Mouse (Mus musculus) ES-E14 (cell line): ENCODE data around the gene Lrch3. TPM values are rescaled to one million over a fixed set of nuclear protein-coding genes. Genes with fewer than 3 reads are reported as not detected.
A peak's percentile ranks its signal among the peaks of the same experiment; 100 is the strongest.

Source experiments
- DNase-seq: peaks from one replicate; pipeline ENCODE4 v3.0.0-alpha.2; 2013; ENCODE audit warnings: low read depth, low spot score
- H3K27ac ChIP-seq: 2 replicates; pipeline ENCODE4 v1.5.1; 2012; ENCODE audit warnings: low read depth, mild to moderate bottlenecking, low read length, moderate library complexity, mixed read lengths; ENCODE audit not compliant: poor library complexity, insufficient read depth, severe bottlenecking
- H3K36me3 ChIP-seq: 2 replicates; pipeline ENCODE4 v1.6.1; 2012; ENCODE audit warnings: mild to moderate bottlenecking, low read length, moderate library complexity, mixed read lengths; ENCODE audit not compliant: control insufficient read depth, poor library complexity, insufficient read depth, severe bottlenecking
- H3K4me1 ChIP-seq, 2 experiments: fragments of 150-350 bp in 1 of 2; sonication (generic) in 1 of 2; 2 replicates each; pipeline ENCODE4 v1.6.1; 2012; ENCODE audit warnings: low read length in 2 of 2, mild to moderate bottlenecking in 1 of 2, mixed read lengths in 1 of 2; ENCODE audit not compliant: control insufficient read depth in 2 of 2, insufficient read depth in 2 of 2, poor library complexity in 1 of 2
- H3K4me3 ChIP-seq, 2 experiments: fragments of 150-350 bp in 1 of 2; sonication (generic) in 1 of 2; 2 replicates each; pipeline ENCODE4 v1.5.1; 2012; ENCODE audit warnings: low read length in 2 of 2, low read depth in 1 of 2, mild to moderate bottlenecking in 1 of 2, mixed read lengths in 1 of 2; ENCODE audit not compliant: insufficient read depth in 1 of 2, poor library complexity in 1 of 2, severe bottlenecking in 1 of 2
- H3K9ac ChIP-seq: 2 replicates; pipeline ENCODE4 v1.6.1; 2012; ENCODE audit warnings: low read depth, mild to moderate bottlenecking, low read length, mixed read lengths; ENCODE audit not compliant: poor library complexity, insufficient read depth, severe bottlenecking
- H3K9me3 ChIP-seq: fragments of 150-350 bp; sonication (generic); 2 replicates; pipeline ENCODE4 v1.6.1; 2012; ENCODE audit warnings: low read depth, mild to moderate bottlenecking, low read length; ENCODE audit not compliant: control insufficient read depth, insufficient read depth
- CHD2 ChIP-seq: IDR thresholded peaks from 2 replicates; pipeline ENCODE4 v1.6.1; 2014; ENCODE audit warnings: mild to moderate bottlenecking, low read depth, low read length, inconsistent platforms
- HCFC1 ChIP-seq: IDR thresholded peaks from 2 replicates; pipeline ENCODE4 v1.6.1; 2012; ENCODE audit warnings: low read length, inconsistent platforms, borderline replicate concordance; ENCODE audit not compliant: insufficient read depth
- MAFK ChIP-seq: IDR thresholded peaks from 2 replicates; pipeline ENCODE4 v1.6.1; 2014; ENCODE audit warnings: mild to moderate bottlenecking, low read depth, low read length, inconsistent platforms; ENCODE audit not compliant: insufficient read depth
- ZC3H11A ChIP-seq: IDR thresholded peaks from 2 replicates; pipeline ENCODE4 v1.6.1; 2012; ENCODE audit warnings: low read depth, mild to moderate bottlenecking, inconsistent platforms, low read length, borderline replicate concordance
- ZNF384 ChIP-seq: IDR thresholded peaks from 2 replicates; pipeline ENCODE4 v1.6.1; 2012; ENCODE audit warnings: low read depth, low read length, inconsistent platforms
- in situ Hi-C, 2 experiments: fragments of 600-800 bp; cut with MboI; formaldehyde crosslinking; loops; one replicate each; pipeline ENCODE4 v1.15.1; 2025; ENCODE audit warnings: low sequenced_read_pairs in 2 of 2, inconsistent platforms in 1 of 2; ENCODE audit not compliant: unreplicated experiment in 2 of 2
- total RNA-seq: library from RNA; depleted of rRNA; stranded (reverse); fragments of 300-350 nt; gene quantifications from 2 replicates; pipeline ENCODE4 v1.2.3, GENCODE M21; 2012

Lrch3 gene
- total RNA-seq, 1 experiment: 11.0 TPM

- Histone ChIP-seq H3K9me3 (no peaks in the 10 kb centered on the region), H3K27ac (no peak within 1 kb of the TSS), H3K9ac (peak within 1 kb of the TSS; percentile 86), H3K4me1 (peaks cover 0 to 5% of the 10 kb centered on the region in 2 experiments; a peak in 2 of 4 replicates), H3K36me3 (no peaks in the 10 kb centered on the region), H3K4me3 (peak within 1 kb of the TSS; percentile 84 to 88)
- TF ChIP-seq HCFC1: peak; percentile 83
- no peak for TF ChIP-seq MAFK
- peak; percentile 86 for DNase-seq
- in situ Hi-C loops: no loop called here
These were observed 36.4 kb upstream of the Lrch3 start, which contains the start of the genes Fyttd1 and Rubcn for GRCm38 (mm10) chr16:32877343-32878156. Fyttd1 (plus strand) TSS chr16:32877500. Rubcn (minus strand) TSS chr16:32877766.

DNA sequence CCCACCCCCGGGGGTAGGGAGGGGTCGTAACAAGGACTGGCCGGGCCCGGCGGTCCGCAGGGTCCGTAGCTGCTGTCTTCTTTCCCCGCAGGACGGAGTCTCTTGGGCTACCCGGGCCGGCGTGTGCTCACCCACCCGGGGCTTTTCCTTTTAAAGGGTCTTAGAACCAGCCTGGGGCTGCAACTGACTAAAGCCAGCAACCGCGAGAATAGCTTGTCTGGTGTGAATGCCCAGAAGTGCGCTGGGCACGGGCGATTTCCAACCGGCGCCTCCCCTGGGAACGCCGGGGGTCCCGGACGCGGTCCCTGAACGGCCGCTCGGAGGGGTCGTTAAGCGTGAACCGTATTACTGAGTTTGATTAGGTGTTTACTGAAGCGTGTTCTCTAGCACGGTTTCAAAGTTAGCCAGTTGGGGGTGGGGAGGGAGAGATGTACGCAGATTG, 35.7 kb upstream of the Lrch3 start:
- in situ Hi-C loops: no loop called here
- TF ChIP-seq ZNF384 (no peak), MAFK (no peak), HCFC1 (no peak), ZC3H11A (no peak), CHD2 (no peak)
- peak overlapping the region; percentile 84 to 88 for H3K4me3 ChIP-seq
- no peak for DNase-seq
- no peaks in the 10 kb centered on the region for H3K9me3 ChIP-seq
- H3K4me1 ChIP-seq: peaks cover 0 to 5% of the 10 kb centered on the region in 2 experiments; a peak in 2 of 4 replicates
- no peak overlapping the region for H3K27ac ChIP-seq
- no peaks in the 10 kb centered on the region for H3K36me3 ChIP-seq
- peak overlapping the region; percentile 86 for H3K9ac ChIP-seq

- Histone ChIP-seq H3K4me3 (peak overlapping the region; percentile 23 to 84; a peak in 2 of 4 replicates), H3K9me3 (no peaks in the 10 kb centered on the region), H3K27ac (no peak overlapping the region), H3K9ac (peak overlapping the region; percentile 42; the same call in 1 of the 2 replicates), H3K4me1 (peaks cover 0 to 5% of the 10 kb centered on the region in 2 experiments; a peak in 2 of 4 replicates), H3K36me3 (no peaks in the 10 kb centered on the region)
- in situ Hi-C loops: no loop called here
- TF ChIP-seq HCFC1 (no peak), ZC3H11A (no peak), MAFK (no peak), CHD2 (no peak), ZNF384 (no peak)
- no peak for DNase-seq
These were observed 34.7 kb upstream of the Lrch3 start for GRCm38 (mm10) chr16:32878972-32879926.

DNA sequence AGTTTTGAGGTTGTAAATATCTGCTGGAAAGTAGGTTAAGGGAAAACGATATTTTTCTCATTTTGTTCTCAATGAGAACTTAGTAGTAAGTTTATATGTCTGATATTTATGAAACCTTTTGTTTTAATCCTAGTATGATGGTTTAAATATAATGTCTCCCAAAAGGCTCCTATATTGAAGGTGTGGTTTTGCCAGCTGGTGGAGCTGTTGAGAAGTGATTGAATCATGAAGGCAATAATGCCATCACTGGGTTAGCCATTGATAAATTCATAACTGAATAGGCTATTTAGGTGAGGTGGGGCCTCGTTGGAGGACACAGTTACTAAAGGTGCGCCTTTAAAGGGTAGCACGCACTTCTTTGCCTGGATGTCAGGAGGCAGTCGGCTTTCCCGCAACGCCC, 32.4 kb upstream of the Lrch3 start:
- Histone ChIP-seq H3K4me3 (no peak overlapping the region), H3K4me1 (peaks cover 0 to 5% of the 10 kb centered on the region in 2 experiments; a peak in 2 of 4 replicates), H3K9ac (no peak overlapping the region), H3K36me3 (peaks cover 4% of the 10 kb centered on the region; the same call in 1 of the 2 replicates), H3K9me3 (no peaks in the 10 kb centered on the region), H3K27ac (no peak overlapping the region)
- no peak for DNase-seq
- in situ Hi-C loops: no loop called here
- TF ChIP-seq ZNF384 (no peak), ZC3H11A (no peak), CHD2 (no peak), MAFK (no peak), HCFC1 (no peak)
